In genomic region chr10:79986963-79987362, GRCm38 (mm10) we compare ENCODE assay signal across 8 mouse cellular contexts. TPM values are rescaled to one million over a fixed set of nuclear protein-coding genes. Genes with fewer than 3 reads are reported as not detected.
DNase-seq lines count a peak whose midpoint lies in the region; ATAC-seq and TF ChIP-seq lines count a peak whose summit lies in the region.

No protein-coding gene starts in this region.

- H3K4me1 ChIP-seq in bone marrow, adult 2 months (ENCODE audit: control insufficient read depth, insufficient read depth, low read length), result peaks cover 10% of the 10 kb centered on the region; the same call in 1 of the 2 replicates
- peaks cover 46% of the 10 kb centered on the region for H3K4me1 ChIP-seq in heart, embryonic 16.5 days (ENCODE audit: control insufficient read depth, insufficient read depth, low read length)
- H3K4me1 ChIP-seq in liver, embryonic 15.5 days (replicated peaks), result peaks cover 75% of the 10 kb centered on the region
- peaks cover 20% of the 10 kb centered on the region for H3K4me1 ChIP-seq in neural tube, embryonic 11.5 days (ENCODE audit: control insufficient read depth, insufficient read depth, low read length)
- H3K4me1 ChIP-seq in stomach, postnatal 0 days (replicated peaks; ENCODE audit: control insufficient read depth, insufficient read depth), result peaks cover 8% of the 10 kb centered on the region

- TF ChIP-seq POLR2A in bone marrow, adult 2 months (IDR thresholded peaks at IDR 0.05; ENCODE audit: borderline replicate concordance, control insufficient read depth, low read depth, low read length), result no peak

- peak overlapping the region; percentile 92 for H3K27ac ChIP-seq in bone marrow, adult 2 months (ENCODE audit: control insufficient read depth, insufficient read depth, low read depth, low read length, poor library complexity)
- H3K27ac ChIP-seq in heart, embryonic 16.5 days (ENCODE audit: low read length), result peak overlapping the region; percentile 98
- peak overlapping the region; percentile 99 for H3K27ac ChIP-seq in liver, embryonic 15.5 days (replicated peaks)
- no peak overlapping the region for H3K27ac ChIP-seq in neural tube, embryonic 11.5 days (ENCODE audit: low read depth, low read length)
- peak overlapping the region; percentile 98 for H3K27ac ChIP-seq in stomach, postnatal 0 days (replicated peaks)

- H3K9me3 ChIP-seq in heart, embryonic 16.5 days (replicated peaks; ENCODE audit: control insufficient read depth, low read length), result peaks cover 3% of the 10 kb centered on the region
- H3K9me3 ChIP-seq in liver, embryonic 15.5 days (replicated peaks), result no peaks in the 10 kb centered on the region
- H3K9me3 ChIP-seq in neural tube, embryonic 11.5 days (ENCODE audit: control insufficient read depth, low read length), result peaks cover 5% of the 10 kb centered on the region; the same call in 1 of the 2 replicates
- H3K9me3 ChIP-seq in stomach, postnatal 0 days (ENCODE audit: control insufficient read depth, low read length), result no peaks in the 10 kb centered on the region

- peak overlapping the region; percentile 14 for H3K4me3 ChIP-seq in bone marrow, adult 2 months (replicated peaks; ENCODE audit: control insufficient read depth, low read depth, low read length)
- no peak overlapping the region for H3K4me3 ChIP-seq in heart, embryonic 16.5 days (ENCODE audit: low read length)
- H3K4me3 ChIP-seq in liver, embryonic 15.5 days (replicated peaks), result peak overlapping the region; percentile 87
- peak overlapping the region; percentile 55; the same call in 1 of the 2 replicates for H3K4me3 ChIP-seq in neural tube, embryonic 11.5 days (ENCODE audit: low read depth, low read length)
- H3K4me3 ChIP-seq in stomach, postnatal 0 days (ENCODE audit: low read depth, low read length), result no peak overlapping the region

- H3K36me3 ChIP-seq in heart, embryonic 16.5 days (ENCODE audit: control insufficient read depth, insufficient read depth), result peaks cover 13% of the 10 kb centered on the region
- peaks cover 13% of the 10 kb centered on the region; the same call in 1 of the 2 replicates for H3K36me3 ChIP-seq in liver, embryonic 15.5 days (replicated peaks)
- no peaks in the 10 kb centered on the region for H3K36me3 ChIP-seq in neural tube, embryonic 11.5 days (ENCODE audit: control insufficient read depth, insufficient read depth, low read length)
- H3K36me3 ChIP-seq in stomach, postnatal 0 days (ENCODE audit: control insufficient read depth, insufficient read depth, low read length), result no peaks in the 10 kb centered on the region

- H3K27me3 ChIP-seq in heart, embryonic 16.5 days (ENCODE audit: control insufficient read depth, insufficient read depth, low read length), result no peaks in the 10 kb centered on the region
- H3K27me3 ChIP-seq in liver, embryonic 15.5 days, result peaks cover 38% of the 10 kb centered on the region
- H3K27me3 ChIP-seq in neural tube, embryonic 11.5 days (ENCODE audit: control insufficient read depth, insufficient read depth, low read length), result peaks cover 32% of the 10 kb centered on the region
- H3K27me3 ChIP-seq in stomach, postnatal 0 days (ENCODE audit: control insufficient read depth, insufficient read depth, low read length), result no peaks in the 10 kb centered on the region

- peak; percentile 86 for TF ChIP-seq CTCF in bone marrow, adult 2 months (IDR thresholded peaks at IDR 0.05; ENCODE audit: control insufficient read depth, insufficient read depth, low read length)
- TF ChIP-seq CTCF in stomach, postnatal 0 days (IDR thresholded peaks at IDR 0.05; ENCODE audit: low read depth), result peak; percentile 95

- under 1% methylated on average over 11 of the region's 11 CpGs for WGBS in bone marrow, adult 2 months
- 8% methylated on average over 11 of the region's 11 CpGs for WGBS in heart, embryonic 16.5 days
- WGBS in liver, embryonic 15.5 days (ENCODE audit: insufficient replicate concordance), result under 1% methylated on average over 11 of the region's 11 CpGs
- WGBS in neural tube, embryonic 11.5 days, result 7% methylated on average over 11 of the region's 11 CpGs
- 4% methylated on average over 11 of the region's 11 CpGs for WGBS in stomach, postnatal 0 days

- TF ChIP-seq EP300 in stomach, postnatal 0 days (optimal IDR thresholded peaks at IDR 0.05), result no peak

- peak; percentile 98 to 99 for DNase-seq in B cell, adult 2 months
- peak; percentile 88 to 91 for DNase-seq in kidney, postnatal 25 days
- DNase-seq in neural tube, embryonic 11.5 days (ENCODE audit: low spot score), result peak; percentile 89
- DNase-seq in stomach, postnatal 0 days (ENCODE audit: low spot score), result peak; percentile 90

- ATAC-seq in erythroblast, adult 5-6 weeks (replicated peaks; ENCODE audit: low FRiP score, poor library complexity, severe bottlenecking), result 0 out of 2 replicates have a peak, but pooled peaks have one; percentile 12
- ATAC-seq in heart, embryonic 16.5 days (replicated peaks; ENCODE audit: extremely low read depth, insufficient read depth, low FRiP score), result no peak
- no peak for ATAC-seq in liver, embryonic 15.5 days (ENCODE audit: insufficient read depth)
- no peak for ATAC-seq in neural tube, embryonic 11.5 days (ENCODE audit: insufficient read depth, low FRiP score, low TSS enrichment)
- ATAC-seq in stomach, postnatal 0 days (ENCODE audit: low FRiP score, low TSS enrichment), result no peak; the same call in 1 of the 2 replicates

- H3K4me2 ChIP-seq in heart, embryonic 16.5 days (ENCODE audit: low read depth, low read length), result peak overlapping the region; percentile 99
- H3K4me2 ChIP-seq in liver, embryonic 15.5 days, result peak overlapping the region; percentile 91
- no peak overlapping the region for H3K4me2 ChIP-seq in neural tube, embryonic 11.5 days (ENCODE audit: low read depth)
- H3K4me2 ChIP-seq in stomach, postnatal 0 days (replicated peaks; ENCODE audit: low read depth), result peak overlapping the region; percentile 90

- peak overlapping the region; percentile 95; the same call in 1 of the 2 replicates for H3K9ac ChIP-seq in heart, embryonic 16.5 days (ENCODE audit: low read length)
- peak overlapping the region; percentile 88 for H3K9ac ChIP-seq in liver, embryonic 15.5 days
- no peak overlapping the region for H3K9ac ChIP-seq in neural tube, embryonic 11.5 days (ENCODE audit: low read length)
- peak overlapping the region; percentile 48; the same call in 1 of the 2 replicates for H3K9ac ChIP-seq in stomach, postnatal 0 days (ENCODE audit: low read length)

RNA-seq across cellular contexts. Expression of gene Cnn2, which starts 1.4 kb away (rescaled TPM):
- 41.7 and 92.4 TPM in 2 replicates for polyA plus RNA-seq in bone marrow, adult 2 months (2011; ENCODE audit: insufficient read depth, insufficient read length, low replicate concordance, missing spikeins)
- total RNA-seq in erythroblast, adult 5-6 weeks (2015; ENCODE audit: low replicate concordance), result 33.8 and 46.6 TPM in 2 replicates
- 30.0 and 73.0 TPM in 2 replicates for total RNA-seq in erythroblast, adult 5-6 weeks (2017; ENCODE audit: low replicate concordance)
- 218 and 255 TPM in 2 replicates for polyA plus RNA-seq in heart, embryonic 16.5 days (2015; fragmentation: Nextera tagmentation; extraction: Ambion mirVana)
- polyA plus RNA-seq in liver, embryonic 15.5 days (2015; fragmentation: Nextera tagmentation; extraction: Ambion mirVana), result 44.5 and 45.5 TPM in 2 replicates
- polyA plus RNA-seq in neural tube, embryonic 11.5 days (2014; fragmentation: Nextera tagmentation; extraction: Ambion mirVana), result 167 and 187 TPM in 2 replicates
- polyA plus RNA-seq in stomach, postnatal 0 days (2015; fragmentation: Nextera tagmentation; extraction: Ambion mirVana), result 236 and 245 TPM in 2 replicates

RNA-seq across cellular contexts. Expression of gene Tmem259, which starts 2.8 kb away (rescaled TPM):
- polyA plus RNA-seq in bone marrow, adult 2 months (2011; ENCODE audit: insufficient read depth, insufficient read length, low replicate concordance, missing spikeins), result 78.6 and 131 TPM in 2 replicates
- total RNA-seq in erythroblast, adult 5-6 weeks (2015; ENCODE audit: low replicate concordance), result 13.6 and 29.6 TPM in 2 replicates
- total RNA-seq in erythroblast, adult 5-6 weeks (2017; ENCODE audit: low replicate concordance), result 12.8 and 22.6 TPM in 2 replicates
- polyA plus RNA-seq in heart, embryonic 16.5 days (2015; fragmentation: Nextera tagmentation; extraction: Ambion mirVana), result 10.6 and 13.5 TPM in 2 replicates
- polyA plus RNA-seq in liver, embryonic 15.5 days (2015; fragmentation: Nextera tagmentation; extraction: Ambion mirVana), result 8.4 and 11.0 TPM in 2 replicates
- 16.1 and 17.7 TPM in 2 replicates for polyA plus RNA-seq in neural tube, embryonic 11.5 days (2014; fragmentation: Nextera tagmentation; extraction: Ambion mirVana)
- 18.5 and 19.1 TPM in 2 replicates for polyA plus RNA-seq in stomach, postnatal 0 days (2015; fragmentation: Nextera tagmentation; extraction: Ambion mirVana)

RNA-seq across cellular contexts. Expression of gene Abca7, which starts 9.3 kb away (rescaled TPM):
- polyA plus RNA-seq in bone marrow, adult 2 months (2011; ENCODE audit: insufficient read depth, insufficient read length, low replicate concordance, missing spikeins), result 54.3 and 96.9 TPM in 2 replicates
- total RNA-seq in erythroblast, adult 5-6 weeks (2015; ENCODE audit: low replicate concordance), result 14.4 and 18.2 TPM in 2 replicates
- 19.4 and 27.7 TPM in 2 replicates for total RNA-seq in erythroblast, adult 5-6 weeks (2017; ENCODE audit: low replicate concordance)
- polyA plus RNA-seq in heart, embryonic 16.5 days (2015; fragmentation: Nextera tagmentation; extraction: Ambion mirVana), result 3.2 TPM in 2 replicates
- polyA plus RNA-seq in liver, embryonic 15.5 days (2015; fragmentation: Nextera tagmentation; extraction: Ambion mirVana), result 7.5 and 9.0 TPM in 2 replicates
- polyA plus RNA-seq in neural tube, embryonic 11.5 days (2014; fragmentation: Nextera tagmentation; extraction: Ambion mirVana), result 4.3 and 7.0 TPM in 2 replicates
- 2.6 and 3.2 TPM in 2 replicates for polyA plus RNA-seq in stomach, postnatal 0 days (2015; fragmentation: Nextera tagmentation; extraction: Ambion mirVana)

RNA-seq across cellular contexts. Expression of gene Grin3b, which starts 16.4 kb away (rescaled TPM):
- not detected in 2 replicates for polyA plus RNA-seq in bone marrow, adult 2 months (2011; ENCODE audit: insufficient read depth, insufficient read length, low replicate concordance, missing spikeins)
- not detected in 2 replicates for total RNA-seq in erythroblast, adult 5-6 weeks (2015; ENCODE audit: low replicate concordance)
- total RNA-seq in erythroblast, adult 5-6 weeks (2017; ENCODE audit: low replicate concordance), result not detected in 2 replicates
- polyA plus RNA-seq in heart, embryonic 16.5 days (2015; fragmentation: Nextera tagmentation; extraction: Ambion mirVana), result 0.25 and 0.35 TPM in 2 replicates
- polyA plus RNA-seq in liver, embryonic 15.5 days (2015; fragmentation: Nextera tagmentation; extraction: Ambion mirVana), result 0.10 TPM in 1 of 2 replicates, not detected in the other
- polyA plus RNA-seq in neural tube, embryonic 11.5 days (2014; fragmentation: Nextera tagmentation; extraction: Ambion mirVana), result 0.16 and 0.30 TPM in 2 replicates
- polyA plus RNA-seq in stomach, postnatal 0 days (2015; fragmentation: Nextera tagmentation; extraction: Ambion mirVana), result 0.17 and 0.18 TPM in 2 replicates

RNA-seq across cellular contexts. Expression of gene Wdr18, which starts 27.0 kb away (rescaled TPM):
- polyA plus RNA-seq in bone marrow, adult 2 months (2011; ENCODE audit: insufficient read depth, insufficient read length, low replicate concordance, missing spikeins), result 26.7 and 43.3 TPM in 2 replicates
- 4.0 and 7.5 TPM in 2 replicates for total RNA-seq in erythroblast, adult 5-6 weeks (2015; ENCODE audit: low replicate concordance)
- total RNA-seq in erythroblast, adult 5-6 weeks (2017; ENCODE audit: low replicate concordance), result 2.5 and 14.2 TPM in 2 replicates
- 69.6 TPM in 2 replicates for polyA plus RNA-seq in heart, embryonic 16.5 days (2015; fragmentation: Nextera tagmentation; extraction: Ambion mirVana)
- polyA plus RNA-seq in liver, embryonic 15.5 days (2015; fragmentation: Nextera tagmentation; extraction: Ambion mirVana), result 46.3 and 48.4 TPM in 2 replicates
- polyA plus RNA-seq in neural tube, embryonic 11.5 days (2014; fragmentation: Nextera tagmentation; extraction: Ambion mirVana), result 115 TPM in 2 replicates
- polyA plus RNA-seq in stomach, postnatal 0 days (2015; fragmentation: Nextera tagmentation; extraction: Ambion mirVana), result 46.9 and 50.3 TPM in 2 replicates

Comparison
In these comparisons a context has a peak if more than half of its experiments do, and no peak if none do; other contexts are left out.
1. H3K4me3 ChIP-seq: peak in bone marrow, adult 2 months (single experiment), liver, embryonic 15.5 days (single experiment) and neural tube, embryonic 11.5 days (single experiment); none in heart, embryonic 16.5 days (single experiment) and stomach, postnatal 0 days (single experiment).
2. Peak in every context shown above with its lines, with median percentiles within 50 percentile points of each other: DNase-seq.